Mouse (Mus musculus): ENCODE measurements around the gene Itgam. TPM values are rescaled to one million over a fixed set of nuclear protein-coding genes. Genes with fewer than 3 reads are reported as not detected.
"Not testable (repeated sequence)": the region's sequence is repeated elsewhere in the genome, so short reads cannot be mapped to it uniquely, and the experiment has no call there.

Gene Itgam
- polyA plus RNA-seq, 1 experiment = 4.6 TPM

DNA sequence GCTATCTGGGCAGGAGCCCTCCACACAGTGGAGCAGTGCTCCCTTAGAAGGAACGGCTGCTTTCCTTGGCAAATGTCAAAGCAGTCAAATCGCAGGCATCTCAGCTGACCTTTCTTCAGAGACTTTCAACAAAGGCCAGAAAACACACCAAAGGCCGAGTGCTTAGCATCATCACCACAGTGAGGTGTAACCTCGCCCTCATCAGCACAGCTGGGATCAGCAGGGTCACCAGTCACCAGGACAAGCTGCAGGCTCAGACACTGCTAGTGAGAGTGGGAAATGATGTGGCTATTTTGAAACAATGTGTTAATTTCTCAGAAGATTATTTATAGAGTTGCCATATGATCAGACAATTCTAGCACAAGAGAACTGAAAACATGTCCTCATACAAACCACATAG is 74.5 kb downstream of the Itgam start:
- no peak overlapping the region for H3K27ac ChIP-seq (replicated peaks; ENCODE audit: low read depth, low read length)
- H3K4me1 ChIP-seq (ENCODE audit: control insufficient read depth, insufficient read depth, insufficient read length, low read length) = no peaks in the 10 kb centered on the region
- H3K4me3 ChIP-seq (ENCODE audit: insufficient read depth, low read depth, low read length) = no peak overlapping the region

DNA sequence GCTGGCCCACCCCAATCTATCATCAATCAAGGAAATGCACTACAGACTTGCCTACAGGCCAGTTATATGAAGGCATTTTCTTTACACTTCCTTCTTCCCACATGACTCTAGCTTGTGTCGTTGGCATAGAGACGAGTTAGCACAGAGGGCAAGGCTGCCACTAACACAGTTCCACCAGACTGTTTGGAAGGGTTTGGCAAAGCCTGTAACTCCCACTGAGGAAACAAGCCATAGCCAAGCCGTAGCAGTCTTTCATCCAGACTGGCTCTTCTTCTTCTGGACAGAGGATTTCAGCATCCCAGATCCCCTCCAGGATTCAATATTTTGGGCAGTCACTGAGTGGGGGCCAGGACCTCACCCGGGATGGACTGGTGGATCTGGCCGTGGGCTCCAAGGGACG is 77.2 kb downstream of the Itgam start:
- Histone ChIP-seq H3K4me1 (ENCODE audit: control insufficient read depth, insufficient read depth, insufficient read length, low read length) (no peaks in the 10 kb centered on the region), H3K4me3 (ENCODE audit: insufficient read depth, low read depth, low read length) (no peak overlapping the region), H3K27ac (replicated peaks; ENCODE audit: low read depth, low read length) (no peak overlapping the region)

- no peak overlapping the region for H3K4me3 ChIP-seq (ENCODE audit: insufficient read depth, low read depth, low read length)
- no peak overlapping the region for H3K27ac ChIP-seq (replicated peaks; ENCODE audit: low read depth, low read length)
- H3K4me1 ChIP-seq (ENCODE audit: control insufficient read depth, insufficient read depth, insufficient read length, low read length) = no peaks in the 10 kb centered on the region
These were observed 88.5 kb downstream of the Itgam start for GRCm38 (mm10) chr7:128150970-128151369.

DNA sequence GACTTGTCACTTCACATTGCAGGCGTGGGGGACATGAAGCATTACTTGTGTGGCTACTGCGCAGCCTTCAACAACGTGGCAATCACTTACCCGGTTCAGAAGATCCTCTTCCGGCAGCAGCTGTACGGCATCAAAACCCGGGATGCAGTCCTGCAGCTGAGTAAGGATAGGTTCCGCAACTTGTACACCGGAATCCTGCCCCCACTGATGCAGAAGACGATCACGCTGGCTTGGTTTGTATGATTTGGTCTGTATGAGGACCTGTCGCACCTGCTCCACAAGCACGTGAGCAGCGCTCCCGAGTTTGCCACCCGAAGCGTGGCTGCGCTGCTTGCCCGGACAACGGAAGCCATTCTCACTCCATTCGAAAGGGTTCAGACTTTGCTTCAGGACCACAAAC is 91.6 kb downstream of the Itgam start, which contains the start of gene Itgad:
Itgad (plus strand) TSS at position 301 of the 400 bp plus-strand sequence.
- Histone ChIP-seq H3K4me3 (ENCODE audit: insufficient read depth, low read depth, low read length) (no peak within 1 kb of the TSS), H3K27ac (replicated peaks; ENCODE audit: low read depth, low read length) (no peak within 1 kb of the TSS), H3K4me1 (ENCODE audit: control insufficient read depth, insufficient read depth, insufficient read length, low read length) (no peaks in the 10 kb centered on the region)

GRCm38 (mm10) chr7:128154924-128155323 is 92.5 kb downstream of the Itgam start:
- H3K27ac ChIP-seq (replicated peaks; ENCODE audit: low read depth, low read length) = no peak overlapping the region
- H3K4me1 ChIP-seq (ENCODE audit: control insufficient read depth, insufficient read depth, insufficient read length, low read length) = no peaks in the 10 kb centered on the region
- no peak overlapping the region for H3K4me3 ChIP-seq (ENCODE audit: insufficient read depth, low read depth, low read length)

- not testable (repeated sequence) for H3K4me3 ChIP-seq (ENCODE audit: insufficient read depth, low read depth, low read length); H3K4me1 ChIP-seq (ENCODE audit: control insufficient read depth, insufficient read depth, insufficient read length, low read length); H3K27ac ChIP-seq (replicated peaks; ENCODE audit: low read depth, low read length)
These were observed 96.4 kb downstream of the Itgam start for GRCm38 (mm10) chr7:128158688-128159354.

GRCm38 (mm10) chr7:128164001-128164400 is 101.6 kb downstream of the Itgam start:
- no peaks in the 10 kb centered on the region for H3K4me1 ChIP-seq (ENCODE audit: control insufficient read depth, insufficient read depth, insufficient read length, low read length)
- no peak overlapping the region for H3K4me3 ChIP-seq (ENCODE audit: insufficient read depth, low read depth, low read length)
- H3K27ac ChIP-seq (replicated peaks; ENCODE audit: low read depth, low read length) = no peak overlapping the region

- H3K4me1 ChIP-seq (ENCODE audit: control insufficient read depth, insufficient read depth, insufficient read length, low read length) = no peaks in the 10 kb centered on the region
- no peak overlapping the region for H3K27ac ChIP-seq (replicated peaks; ENCODE audit: low read depth, low read length)
- no peak overlapping the region for H3K4me3 ChIP-seq (ENCODE audit: insufficient read depth, low read depth, low read length)
These were observed 104.0 kb downstream of the Itgam start for GRCm38 (mm10) chr7:128166391-128166790.

Other genes with a start within 250 kb of the Itgam start
- gene Stx4a, start 238.3 kb upstream of the Itgam start, polyA plus RNA-seq (2012; ENCODE audit: insufficient read depth, insufficient read length, missing spikeins) = 89.1 and 91.8 TPM in 2 replicates
- 4.8 and 8.4 TPM in 2 replicates for gene Stx1b, start 238.1 kb upstream of the Itgam start, polyA plus RNA-seq (2012; ENCODE audit: insufficient read depth, insufficient read length, missing spikeins)
- gene Zfp646, start 186.4 kb upstream of the Itgam start, polyA plus RNA-seq (2012; ENCODE audit: insufficient read depth, insufficient read length, missing spikeins) = 6.3 and 6.8 TPM in 2 replicates
- 1.4 TPM in 2 replicates for gene Zfp668, start 185.8 kb upstream of the Itgam start, polyA plus RNA-seq (2012; ENCODE audit: insufficient read depth, insufficient read length, missing spikeins)
- 0.67 and 1.1 TPM in 2 replicates for gene Prss53, start 171.7 kb upstream of the Itgam start, polyA plus RNA-seq (2012; ENCODE audit: insufficient read depth, insufficient read length, missing spikeins)
- gene Gm21974, start 167.2 kb upstream of the Itgam start, polyA plus RNA-seq (2012; ENCODE audit: insufficient read depth, insufficient read length, missing spikeins) = not detected in 2 replicates
- gene Vkorc1, start 167.0 kb upstream of the Itgam start, polyA plus RNA-seq (2012; ENCODE audit: insufficient read depth, insufficient read length, missing spikeins) = 72.3 and 86.0 TPM in 2 replicates
- gene Bckdk, start 158.6 kb upstream of the Itgam start, polyA plus RNA-seq (2012; ENCODE audit: insufficient read depth, insufficient read length, missing spikeins) = 202 and 239 TPM in 2 replicates
- gene Kat8, start 150.1 kb upstream of the Itgam start, polyA plus RNA-seq (2012; ENCODE audit: insufficient read depth, insufficient read length, missing spikeins) = 17.9 and 21.4 TPM in 2 replicates
- gene Prss8, start 132.5 kb upstream of the Itgam start, polyA plus RNA-seq (2012; ENCODE audit: insufficient read depth, insufficient read length, missing spikeins) = 0.79 TPM in 1 of 2 replicates, not detected in the other
- 20.2 and 23.7 TPM in 2 replicates for gene Prss36, start 115.9 kb upstream of the Itgam start, polyA plus RNA-seq (2012; ENCODE audit: insufficient read depth, insufficient read length, missing spikeins)
- gene Fus, start 95.2 kb upstream of the Itgam start, polyA plus RNA-seq (2012; ENCODE audit: insufficient read depth, insufficient read length, missing spikeins) = 250 and 260 TPM in 2 replicates
- gene Pycard, start 68.8 kb upstream of the Itgam start, polyA plus RNA-seq (2012; ENCODE audit: insufficient read depth, insufficient read length, missing spikeins) = 0.79 and 3.6 TPM in 2 replicates
- gene Trim72, start 58.7 kb upstream of the Itgam start, polyA plus RNA-seq (2012; ENCODE audit: insufficient read depth, insufficient read length, missing spikeins) = 0.48 and 2.6 TPM in 2 replicates
- not detected in 2 replicates for gene Gm49368, start within 50 bp of the Itgam start, polyA plus RNA-seq (2012; ENCODE audit: insufficient read depth, insufficient read length, missing spikeins)
- gene Itgax, start 66.9 kb downstream of the Itgam start, polyA plus RNA-seq (2012; ENCODE audit: insufficient read depth, insufficient read length, missing spikeins) = 0.75 TPM in 1 of 2 replicates, not detected in the other
- gene Itgad, start 91.7 kb downstream of the Itgam start, polyA plus RNA-seq (2012; ENCODE audit: insufficient read depth, insufficient read length, missing spikeins) = not detected in 2 replicates
- 45.2 and 76.4 TPM in 2 replicates for gene Cox6a2, start 143.7 kb downstream of the Itgam start, polyA plus RNA-seq (2012; ENCODE audit: insufficient read depth, insufficient read length, missing spikeins)
- 2.1 and 3.5 TPM in 2 replicates for gene Armc5, start 174.7 kb downstream of the Itgam start, polyA plus RNA-seq (2012; ENCODE audit: insufficient read depth, insufficient read length, missing spikeins)
- gene 9130023H24Rik, start 175.4 kb downstream of the Itgam start, polyA plus RNA-seq (2012; ENCODE audit: insufficient read depth, insufficient read length, missing spikeins) = 2.5 and 3.3 TPM in 2 replicates
- gene Tgfb1i1, start 184.2 kb downstream of the Itgam start, polyA plus RNA-seq (2012; ENCODE audit: insufficient read depth, insufficient read length, missing spikeins) = 4.5 and 5.5 TPM in 2 replicates
- gene Slc5a2, start 203.0 kb downstream of the Itgam start, polyA plus RNA-seq (2012; ENCODE audit: insufficient read depth, insufficient read length, missing spikeins) = not detected in 2 replicates
- gene BC017158, start 235.5 kb downstream of the Itgam start, polyA plus RNA-seq (2012; ENCODE audit: insufficient read depth, insufficient read length, missing spikeins) = 7.6 and 9.8 TPM in 2 replicates